Mouse (Mus musculus): ENCODE results near the gene Scn2b.

Scn2b gene

GRCm38 (mm10) chr9:45117741-45118431, at the start of gene Scn2b:
TSS of gene Scn2b (plus strand) at chr9:45117782.
- no peak for DNase-seq (ENCODE audit: low spot score)

GRCm38 (mm10) chr9:45071800-45072199, 45.8 kb upstream of the Scn2b start:
- DNase-seq (ENCODE audit: low spot score) = no peak

GRCm38 (mm10) chr9:45077859-45078258, 39.7 kb upstream of the Scn2b start:
- DNase-seq (ENCODE audit: low spot score) = no peak

GRCm38 (mm10) chr9:45079011-45079410, 38.6 kb upstream of the Scn2b start, which contains the start of gene Jaml:
TSS of gene Jaml (plus strand) at chr9:45079183.
- DNase-seq (ENCODE audit: low spot score) = peak; percentile 37

GRCm38 (mm10) chr9:45083132-45083531, 34.5 kb upstream of the Scn2b start:
- DNase-seq (ENCODE audit: low spot score) = no peak

GRCm38 (mm10) chr9:45084556-45084955, 33.0 kb upstream of the Scn2b start:
- no peak for DNase-seq (ENCODE audit: low spot score)

GRCm38 (mm10) chr9:45085741-45086690, 31.6 kb upstream of the Scn2b start:
- DNase-seq (ENCODE audit: low spot score) = no peak

GRCm38 (mm10) chr9:45088040-45088439, 29.5 kb upstream of the Scn2b start:
- DNase-seq (ENCODE audit: low spot score) = no peak

GRCm38 (mm10) chr9:45090811-45091210, 26.8 kb upstream of the Scn2b start:
- DNase-seq (ENCODE audit: low spot score) = no peak

- DNase-seq (ENCODE audit: low spot score) = no peak
Observed at GRCm38 (mm10) chr9:45092641-45093040, 24.9 kb upstream of the Scn2b start.

GRCm38 (mm10) chr9:45095149-45095937, 22.2 kb upstream of the Scn2b start:
- no peak for DNase-seq (ENCODE audit: low spot score)

- no peak for DNase-seq (ENCODE audit: low spot score)
Observed at GRCm38 (mm10) chr9:45097877-45098276, 19.7 kb upstream of the Scn2b start.

- DNase-seq (ENCODE audit: low spot score) = no peak
Observed at GRCm38 (mm10) chr9:45098426-45098825, 19.2 kb upstream of the Scn2b start.

- DNase-seq (ENCODE audit: low spot score) = no peak
Observed at GRCm38 (mm10) chr9:45102528-45102927, 15.1 kb upstream of the Scn2b start.

GRCm38 (mm10) chr9:45103211-45103979, 14.2 kb upstream of the Scn2b start:
- DNase-seq (ENCODE audit: low spot score) = no peak

- DNase-seq (ENCODE audit: low spot score) = no peak
Observed at GRCm38 (mm10) chr9:45105596-45106374, 11.8 kb upstream of the Scn2b start.

- DNase-seq (ENCODE audit: low spot score) = no peak
Observed at GRCm38 (mm10) chr9:45115706-45116105, 1.9 kb upstream of the Scn2b start.

GRCm38 (mm10) chr9:45116819-45117218, 763 bp upstream of the Scn2b start:
- no peak for DNase-seq (ENCODE audit: low spot score)

- no peak for DNase-seq (ENCODE audit: low spot score)
Observed at GRCm38 (mm10) chr9:45118552-45118951, 970 bp downstream of the Scn2b start.

- DNase-seq (ENCODE audit: low spot score) = no peak
Observed at GRCm38 (mm10) chr9:45119316-45119953, 1.9 kb downstream of the Scn2b start.

Measured in spleen, adult 12 weeks (tissue).